Mouse (Mus musculus) cerebellum, adult 11-12 months (tissue): ENCODE data around the gene Sbno2.

Source experiments
- DNase-seq: peaks from one replicate; pipeline ENCODE4 v3.0.0; 2022

Gene Sbno2

GRCm38 (mm10) chr10:80141243-80141642 is 35.9 kb upstream of the Sbno2 start:
- DNase-seq = peak; percentile 99

GRCm38 (mm10) chr10:80140666-80141035 is 35.3 kb upstream of the Sbno2 start, which contains the start of gene Cbarp:
Cbarp (minus strand) TSS chr10:80140835.
- no peak for DNase-seq

GRCm38 (mm10) chr10:80139975-80140665 is 34.7 kb upstream of the Sbno2 start:
- no peak for DNase-seq

DNA sequence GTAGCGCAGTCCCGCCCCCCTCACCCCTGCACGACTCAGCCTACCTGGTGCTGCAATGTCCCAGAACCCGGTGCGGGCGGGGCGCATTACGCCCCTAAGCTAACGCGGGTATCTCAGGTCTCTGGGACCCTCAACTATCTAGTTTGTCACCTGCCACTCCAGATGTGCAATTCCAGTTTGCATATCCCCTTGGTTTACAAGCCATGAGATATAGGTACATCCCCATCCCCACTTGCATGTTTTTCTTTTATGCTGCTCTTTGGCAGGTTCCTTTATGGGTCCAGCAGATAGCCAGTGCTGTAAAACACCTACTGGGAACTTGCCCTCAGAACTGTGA is 34.0 kb upstream of the Sbno2 start:
- DNase-seq = no peak

- DNase-seq = peak; percentile 86
These were observed 33.4 kb upstream of the Sbno2 start, which contains the start of gene Atp5d for GRCm38 (mm10) chr10:80138553-80139438. Atp5d (plus strand) TSS chr10:80138632.

DNA sequence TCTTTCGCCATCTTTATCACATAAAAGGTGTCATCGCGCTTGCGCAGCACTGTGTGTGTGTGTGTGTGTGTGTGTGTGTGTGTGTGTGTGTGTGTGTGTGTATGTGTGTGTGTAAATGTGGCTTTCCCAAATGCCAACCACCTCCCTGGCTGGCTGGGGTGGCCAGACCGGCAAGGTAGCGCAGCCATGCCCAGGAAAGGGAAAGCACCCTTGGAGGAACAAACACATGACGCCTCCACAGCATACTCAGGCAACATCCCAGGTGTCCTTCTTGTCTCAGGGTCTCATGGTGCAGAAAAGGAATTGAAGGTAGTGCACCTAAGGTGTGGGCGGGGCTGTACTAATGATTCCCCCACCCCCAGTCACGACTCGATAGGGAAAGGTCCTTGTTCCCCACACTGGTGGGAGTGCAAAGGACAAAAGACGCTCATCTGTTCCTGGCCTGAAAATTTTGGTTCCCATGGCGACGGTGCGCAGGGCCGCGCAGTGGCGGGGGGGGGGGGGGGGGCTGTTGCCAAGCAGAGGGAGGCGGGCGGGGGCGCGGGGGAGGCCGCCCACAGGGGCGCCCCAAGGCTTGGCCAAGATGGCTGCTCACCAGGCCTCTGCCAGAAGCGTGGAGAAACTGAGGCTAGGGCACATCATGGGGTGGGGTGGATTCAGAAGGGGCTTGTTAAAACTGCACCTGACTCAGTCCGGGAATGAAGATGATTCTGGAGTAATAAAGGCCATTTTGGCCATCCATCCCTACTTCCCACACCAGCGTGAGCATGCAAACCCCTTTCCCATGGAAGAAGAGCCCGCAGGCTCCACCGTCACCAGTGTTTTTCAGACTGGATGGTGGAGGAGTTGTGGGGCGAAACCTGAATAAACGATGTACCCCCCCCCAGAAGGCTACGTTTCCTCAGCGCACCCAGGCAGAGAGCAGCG is 32.5 kb upstream of the Sbno2 start:
- peak; percentile 75 for DNase-seq

DNA sequence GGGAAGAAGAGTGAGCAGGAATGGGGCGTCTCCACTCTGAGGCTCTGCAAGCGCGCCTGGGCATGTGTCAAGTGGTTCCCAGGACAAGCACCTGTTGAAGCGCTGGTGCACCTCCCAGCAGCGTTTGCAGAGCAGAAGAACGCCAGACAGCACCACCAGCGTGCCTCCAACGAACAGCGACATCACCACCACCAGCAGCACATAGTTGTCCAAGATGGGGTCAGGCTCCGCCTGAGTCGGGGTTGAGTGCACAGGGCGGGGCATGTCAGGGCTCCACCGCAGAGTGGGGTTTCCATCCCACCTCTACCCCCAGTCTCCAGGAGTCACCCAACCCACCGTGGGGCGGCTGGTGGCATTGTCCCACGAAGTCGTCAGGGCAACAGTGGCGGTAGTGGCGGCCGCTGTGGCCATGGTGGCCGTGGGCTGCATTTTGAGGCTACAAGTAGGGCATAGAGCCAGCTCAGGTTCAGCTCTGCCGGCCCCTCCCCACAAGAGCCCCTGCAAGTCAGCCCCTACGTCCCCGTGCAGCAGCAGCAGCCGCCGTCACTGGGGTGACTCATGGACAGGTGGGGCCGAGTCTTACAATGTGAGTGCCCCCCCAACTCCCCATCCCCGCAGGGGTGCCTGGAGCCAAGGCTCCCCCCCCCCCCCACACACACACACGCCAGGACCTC is 31.7 kb upstream of the Sbno2 start:
- peak; percentile 78 for DNase-seq

DNA sequence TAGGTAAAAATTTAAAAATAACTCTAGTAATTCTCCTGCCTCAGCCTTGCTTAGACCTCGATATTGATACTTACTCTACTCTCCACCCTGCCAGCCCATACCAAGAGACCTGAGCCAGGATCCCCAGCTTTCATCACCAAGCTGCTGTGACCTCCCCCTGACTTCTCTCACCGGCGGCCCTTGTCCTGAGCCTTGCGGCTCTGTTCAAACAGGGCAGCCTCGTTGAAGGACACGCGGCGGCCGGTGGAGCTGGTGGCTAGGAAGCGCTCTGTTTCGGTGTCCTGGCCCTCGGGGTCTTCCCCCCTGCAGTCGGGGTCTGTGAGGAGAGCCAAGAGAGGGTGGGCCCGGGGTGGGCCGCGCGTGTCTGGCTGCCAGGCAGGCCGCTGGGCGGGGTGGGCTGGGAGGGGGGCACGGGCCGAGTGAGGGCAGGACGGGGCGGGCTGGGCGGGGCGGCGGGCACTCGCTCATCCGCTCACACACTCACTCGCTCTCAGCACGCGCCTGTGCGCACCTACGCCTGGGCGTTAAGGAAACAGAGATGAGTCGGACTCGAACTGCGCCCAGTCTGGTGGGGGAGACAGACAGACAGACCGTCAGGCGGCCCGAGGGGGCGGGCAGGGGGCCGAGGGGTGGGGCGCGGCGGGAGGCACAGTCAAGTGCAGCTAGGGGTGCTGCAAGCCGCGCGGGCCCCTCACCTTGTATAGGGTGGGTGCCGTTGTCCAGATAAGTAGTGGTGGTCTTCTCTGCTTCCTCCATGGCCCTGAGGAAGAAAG is 31.0 kb upstream of the Sbno2 start:
- DNase-seq = peak; percentile 52

GRCm38 (mm10) chr10:80135641-80136040 is 30.3 kb upstream of the Sbno2 start:
- DNase-seq = no peak

DNA sequence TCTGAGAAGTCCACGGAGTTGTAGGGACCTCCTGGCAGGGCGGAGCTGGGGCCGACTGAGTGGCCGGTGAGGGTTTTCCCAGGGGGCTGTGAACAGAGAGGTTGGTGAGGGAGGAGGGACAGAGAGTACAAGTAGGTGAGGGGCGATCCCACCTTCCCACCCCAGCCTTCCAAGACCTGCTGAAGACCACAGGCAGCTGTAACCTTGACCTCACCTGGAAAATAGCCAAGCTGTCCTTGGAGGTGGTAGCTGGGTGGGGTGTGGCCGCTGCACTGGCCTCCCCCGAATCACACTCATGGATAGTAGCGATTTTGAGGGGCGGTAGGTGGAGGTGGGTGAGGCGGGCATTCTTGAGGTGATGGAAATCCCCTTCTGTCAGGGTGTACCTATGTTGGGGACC is 29.8 kb upstream of the Sbno2 start:
- peak; percentile 56 for DNase-seq

DNA sequence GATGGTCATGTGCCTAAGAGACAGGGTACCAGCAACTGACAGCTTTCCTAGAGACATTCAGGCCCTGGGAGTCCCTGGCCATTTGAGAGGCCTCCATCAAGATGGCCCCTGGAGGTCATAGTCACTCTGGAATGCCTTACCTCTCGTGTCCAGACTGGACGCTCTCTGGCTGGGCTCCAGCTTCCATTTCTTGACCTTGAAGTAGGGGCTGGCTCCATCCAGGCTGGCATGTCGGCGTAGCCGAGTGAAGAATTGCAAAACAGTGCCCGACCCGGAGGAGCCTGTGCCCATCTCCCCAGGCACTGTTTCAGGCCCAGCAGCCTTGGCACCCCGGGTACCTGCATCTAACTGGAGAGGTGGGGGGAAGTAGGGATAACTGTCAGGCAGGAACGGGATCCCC is 29.1 kb upstream of the Sbno2 start:
- DNase-seq = peak; percentile 53

GRCm38 (mm10) chr10:80133226-80133849 is 28.0 kb upstream of the Sbno2 start:
- peak; percentile 68 for DNase-seq

DNA sequence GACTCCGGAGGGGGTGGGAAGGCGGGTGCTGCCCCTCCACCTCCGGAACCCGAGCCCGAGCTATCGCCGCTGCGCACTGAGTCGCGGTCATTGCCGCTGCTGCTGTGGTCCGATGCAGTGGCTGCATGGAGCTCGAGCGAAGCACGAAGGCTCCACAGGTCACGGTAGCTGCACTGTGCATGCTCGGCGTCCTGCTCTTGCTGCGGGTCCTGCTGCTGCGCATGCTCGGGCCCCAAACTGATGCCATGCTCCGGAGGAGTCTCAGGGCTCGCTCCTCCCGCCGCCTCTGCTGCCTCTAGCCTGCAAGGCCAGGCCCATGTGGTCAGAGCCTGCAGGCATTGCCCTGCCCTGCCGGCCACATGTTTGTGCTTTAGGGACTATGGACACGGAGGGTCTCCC is 26.6 kb upstream of the Sbno2 start:
- peak; percentile 34 for DNase-seq

- peak; percentile 42 for DNase-seq
These were observed 26.1 kb upstream of the Sbno2 start for GRCm38 (mm10) chr10:80131316-80131951.

DNA sequence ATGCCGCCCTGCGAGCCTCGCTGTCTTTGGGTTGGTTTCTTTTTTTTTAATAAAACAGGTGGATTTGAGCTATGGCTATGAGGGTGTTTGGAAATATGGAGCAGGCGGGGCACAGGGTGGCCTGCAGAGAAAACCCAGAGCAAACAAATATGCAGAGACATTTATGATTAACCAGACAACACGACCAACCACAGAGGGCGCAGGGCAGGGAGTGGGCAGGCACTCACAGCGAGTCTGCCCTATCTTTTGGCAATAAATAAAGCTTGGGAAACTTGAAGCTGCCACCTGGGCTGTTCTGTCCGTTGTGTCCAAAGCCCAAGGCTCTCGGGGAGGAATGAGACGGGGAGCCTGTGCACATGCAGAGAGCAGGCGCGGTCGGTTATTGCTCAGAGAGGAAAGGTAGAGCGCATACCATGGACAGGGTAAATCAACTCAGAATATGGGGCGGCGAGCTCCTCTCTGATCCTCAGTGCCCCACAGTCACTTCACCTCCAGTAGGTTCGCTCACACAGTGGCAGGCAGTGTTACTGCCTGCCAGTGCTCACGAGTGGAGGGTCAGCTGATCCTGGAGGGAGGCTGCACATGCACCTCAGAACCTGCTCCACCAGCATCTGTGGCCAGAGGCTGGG is 25.1 kb upstream of the Sbno2 start:
- DNase-seq = no peak

DNA sequence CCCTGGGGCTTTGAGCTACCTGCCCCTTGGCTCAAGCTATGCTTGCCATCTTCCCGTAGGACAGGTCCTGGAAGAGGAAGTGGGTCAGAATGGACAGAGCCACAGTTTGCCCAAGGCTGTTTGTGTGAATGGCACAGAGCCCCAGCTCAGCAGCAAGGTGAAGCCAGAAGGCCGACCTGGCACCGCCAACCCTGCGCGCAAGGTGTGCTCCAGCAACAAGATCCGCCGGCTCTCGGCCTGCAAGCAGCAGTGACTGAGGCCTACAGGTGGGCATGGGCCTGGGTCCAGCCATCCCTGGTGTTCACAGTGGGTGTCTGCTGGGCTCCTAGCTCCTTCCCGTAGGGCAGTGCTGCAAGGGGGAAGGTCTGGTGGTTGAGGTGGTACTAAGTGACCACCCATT is 24.5 kb upstream of the Sbno2 start:
- peak; percentile 88 for DNase-seq

DNA sequence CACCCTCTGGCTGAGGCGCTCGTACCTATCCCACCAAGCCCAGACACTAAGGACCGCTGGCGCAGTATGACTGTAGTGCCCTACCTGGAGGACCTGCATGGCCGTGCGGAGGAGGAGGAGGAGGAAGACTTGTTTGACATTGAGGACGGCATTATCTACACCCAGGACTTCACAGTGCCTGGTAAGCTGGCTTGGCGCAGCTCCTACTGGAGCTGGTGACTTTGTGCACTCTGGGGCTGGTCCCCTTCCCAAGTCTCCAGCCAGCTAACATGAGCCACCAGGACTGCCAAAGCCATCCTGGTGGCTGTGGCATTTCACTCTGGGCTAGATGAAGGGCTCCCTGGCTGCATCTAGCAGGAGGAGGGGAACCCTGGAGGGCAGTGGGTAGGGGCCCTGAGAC is 22.5 kb upstream of the Sbno2 start:
- no peak for DNase-seq

DNA sequence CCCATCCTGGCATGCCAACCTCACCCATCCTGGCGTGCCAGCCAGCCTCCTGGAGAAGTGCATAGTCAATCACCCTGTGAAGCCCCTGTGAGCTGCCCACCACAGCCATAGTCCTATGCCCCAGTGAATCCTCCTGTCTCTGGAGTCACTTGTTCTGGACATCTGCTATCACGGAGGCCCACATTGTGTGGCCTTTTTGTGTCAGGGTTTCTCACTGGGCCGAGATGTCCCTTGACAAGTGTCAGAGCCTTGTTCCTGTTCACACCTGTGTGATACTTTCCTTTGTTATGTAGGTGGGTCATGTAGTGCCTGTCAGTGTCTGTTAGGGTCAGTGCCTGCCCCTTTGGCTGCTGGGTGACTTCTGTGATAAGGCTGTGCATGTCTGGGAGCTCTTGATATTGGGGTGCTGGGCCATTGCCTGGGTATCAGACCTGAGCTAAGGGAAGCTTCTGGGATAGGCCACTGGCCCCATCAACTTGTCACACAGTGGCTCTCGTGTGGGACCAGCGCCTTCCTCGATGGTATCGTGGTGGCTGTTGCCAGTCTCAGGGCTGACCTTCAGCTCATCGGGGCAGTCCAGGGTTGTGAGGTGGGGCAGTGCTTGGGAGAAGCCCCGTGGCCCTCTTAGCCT is 18.7 kb upstream of the Sbno2 start:
- no peak for DNase-seq

- no peak for DNase-seq
These were observed 16.3 kb upstream of the Sbno2 start for GRCm38 (mm10) chr10:80121639-80122038.

- DNase-seq = peak; percentile 53
These were observed 14.8 kb upstream of the Sbno2 start for GRCm38 (mm10) chr10:80120146-80120545.
